Mouse (Mus musculus) gastrocnemius, adult 18-20 months (tissue): ENCODE data around the gene Olfr74. TPM values are rescaled to one million over a fixed set of nuclear protein-coding genes. Genes with fewer than 3 reads are reported as not detected.
"Not testable (repeated sequence)": the region's sequence is repeated elsewhere in the genome, so short reads cannot be mapped to it uniquely, and the experiment has no call there.

Experiments used
- DNase-seq: peaks from one replicate; pipeline ENCODE4 v3.0.0; 2021; ENCODE audit warnings: low spot score
- long read RNA-seq, 2 experiments: library from polyadenylated mRNA; stranded (forward); transcript quantifications; one replicate each; pipeline ENCODE4 v2.0.0; 2021
- total RNA-seq, 2 experiments: library from RNA; stranded (reverse); gene quantifications; 2 replicates each; pipeline ENCODE4 v1.2.3; 2021

The Olfr74 gene
- total RNA-seq, result not detected
- long read RNA-seq, experiment 1, result 0 reads
- long read RNA-seq, experiment 2, result 0 reads

- no peak for DNase-seq
Observed at GRCm38 (mm10) chr2:87974563-87974962, at the start of gene Olfr74. Olfr74 (minus strand) TSS chr2:87974663.

GRCm38 (mm10) chr2:88022474-88022873 lies 48.0 kb upstream of the Olfr74 start, which contains the start of gene Olfr1161:
Olfr1161 (plus strand) TSS chr2:88022774.
- not testable (repeated sequence) for DNase-seq

GRCm38 (mm10) chr2:88007515-88008318 lies 33.3 kb upstream of the Olfr74 start, which contains the start of gene Olfr1160:
Olfr1160 (minus strand) TSS chr2:88008268.
- no peak for DNase-seq

- no peak for DNase-seq
Observed at GRCm38 (mm10) chr2:87989813-87990212, 15.3 kb upstream of the Olfr74 start, which contains the start of gene Olfr1158. Olfr1158 (plus strand) TSS chr2:87990113.

- no peak for DNase-seq
Observed at GRCm38 (mm10) chr2:87968199-87968598, 6.3 kb downstream of the Olfr74 start, which contains the start of gene Olfr1157. Olfr1157 (minus strand) TSS chr2:87968299.

GRCm38 (mm10) chr2:87953000-87953399 lies 21.5 kb downstream of the Olfr74 start, which contains the start of gene Olfr1156:
Olfr1156 (minus strand) TSS chr2:87953100.
- no peak for DNase-seq

GRCm38 (mm10) chr2:87945037-87945436 lies 29.4 kb downstream of the Olfr74 start, which contains the start of gene Olfr1155:
Olfr1155 (minus strand) TSS chr2:87945137.
- DNase-seq, result no peak

Other genes with a start within 250 kb of the Olfr74 start
- not detected for gene Olfr1138, start 234.7 kb downstream of the Olfr74 start, total RNA-seq
- gene Olfr1140, start 230.9 kb downstream of the Olfr74 start, total RNA-seq, result not detected
- not detected for gene Olfr1141, start 220.7 kb downstream of the Olfr74 start, total RNA-seq
- not detected for gene Olfr152, start 195.2 kb downstream of the Olfr74 start, total RNA-seq
- not detected for gene Olfr1143, start 174.1 kb downstream of the Olfr74 start, total RNA-seq
- gene Olfr1145, start 164.8 kb downstream of the Olfr74 start, total RNA-seq, result not detected
- not detected for gene Olfr1148, start 144.1 kb downstream of the Olfr74 start, total RNA-seq
- not detected for gene Olfr1150-ps1, start 130.7 kb downstream of the Olfr74 start, total RNA-seq
- not detected for gene Olfr1151, start 118.8 kb downstream of the Olfr74 start, total RNA-seq
- not detected for gene Olfr1152, start 108.2 kb downstream of the Olfr74 start, total RNA-seq
- gene Olfr1153, start 79.7 kb downstream of the Olfr74 start, total RNA-seq, result not detected
- gene Olfr1154, start 69.5 kb downstream of the Olfr74 start, total RNA-seq, result not detected
- gene Olfr1155, start 29.5 kb downstream of the Olfr74 start, total RNA-seq, result not detected
- not detected for gene Olfr1156, start 21.6 kb downstream of the Olfr74 start, total RNA-seq
- not detected for gene Olfr1157, start 6.4 kb downstream of the Olfr74 start, total RNA-seq
- gene Olfr1158, start 15.4 kb upstream of the Olfr74 start, total RNA-seq, result not detected
- not detected for gene Olfr1160, start 33.6 kb upstream of the Olfr74 start, total RNA-seq
- gene Olfr1161, start 48.1 kb upstream of the Olfr74 start, total RNA-seq, result not detected
- not detected for gene Olfr73, start 63.0 kb upstream of the Olfr74 start, total RNA-seq
- not detected for gene Olfr1162, start 76.5 kb upstream of the Olfr74 start, total RNA-seq
- not detected for gene Olfr1163, start 97.2 kb upstream of the Olfr74 start, total RNA-seq
- gene Olfr1164, start 119.3 kb upstream of the Olfr74 start, total RNA-seq, result not detected
- gene Olfr1166, start 153.6 kb upstream of the Olfr74 start, total RNA-seq, result not detected
- gene Olfr1167, start 180.5 kb upstream of the Olfr74 start, total RNA-seq, result not detected
- not detected for gene Olfr1168, start 207.2 kb upstream of the Olfr74 start, total RNA-seq